Mouse (Mus musculus): ENCODE data around the gene Crhbp. TPM values are rescaled to one million over a fixed set of nuclear protein-coding genes. Genes with fewer than 3 reads are reported as not detected.

The Crhbp gene
- polyA plus RNA-seq (2015; fragmentation: Nextera tagmentation; extraction: Ambion mirVana) = 0.11 and 0.18 TPM in 2 replicates

GRCm38 (mm10) chr13:95444824-95445223 is at the start of gene Crhbp:
TSS of gene Crhbp (minus strand) at chr13:95444924.
- H3K27ac ChIP-seq (ENCODE audit: low read depth) = no peak within 1 kb of the TSS
- ATAC-seq (no peak), DNase-seq (no peak)
- peaks cover 9% of the 10 kb centered on the region; the same call in 1 of the 2 replicates for H3K4me1 ChIP-seq (ENCODE audit: insufficient read depth)
- H3K27me3 ChIP-seq (ENCODE audit: insufficient read depth, low read length) = peaks cover 34% of the 10 kb centered on the region
- peak within 1 kb of the TSS; percentile 20; the same call in 1 of the 2 replicates for H3K4me3 ChIP-seq (ENCODE audit: low read depth, low read length)
- no peaks in the 10 kb centered on the region for H3K36me3 ChIP-seq (replicated peaks; ENCODE audit: insufficient read depth, low read length)
- WGBS (ENCODE audit: insufficient replicate concordance) = 60% methylated on average over 11 of the region's 11 CpGs
- peak within 1 kb of the TSS; percentile 57 for H3K4me2 ChIP-seq (ENCODE audit: low read depth, low read length)
- TF ChIP-seq CTCF (IDR thresholded peaks at IDR 0.05; ENCODE audit: low read depth) (no peak), EP300 (IDR thresholded peaks at IDR 0.05; ENCODE audit: low read depth) (no peak)
- no peaks in the 10 kb centered on the region for H3K9me3 ChIP-seq (ENCODE audit: low read length)
- no peak within 1 kb of the TSS for H3K9ac ChIP-seq (replicated peaks)

- Histone ChIP-seq H3K4me1 (ENCODE audit: insufficient read depth) (peaks cover 9% of the 10 kb centered on the region), H3K4me2 (ENCODE audit: low read depth, low read length) (no peak overlapping the region), H3K27ac (ENCODE audit: low read depth) (no peak overlapping the region), H3K9me3 (ENCODE audit: low read length) (no peaks in the 10 kb centered on the region), H3K36me3 (replicated peaks; ENCODE audit: insufficient read depth, low read length) (no peaks in the 10 kb centered on the region), H3K9ac (replicated peaks) (no peak overlapping the region), H3K27me3 (ENCODE audit: insufficient read depth, low read length) (no peaks in the 10 kb centered on the region), H3K4me3 (ENCODE audit: low read depth, low read length) (no peak overlapping the region)
- ATAC-seq (no peak), DNase-seq (no peak)
- no peak for TF ChIP-seq CTCF (IDR thresholded peaks at IDR 0.05; ENCODE audit: low read depth)
- TF ChIP-seq EP300 (IDR thresholded peaks at IDR 0.05; ENCODE audit: low read depth) = no peak
- 67% methylated on average over 5 of the region's 5 CpGs for WGBS (ENCODE audit: insufficient replicate concordance)
Observed at GRCm38 (mm10) chr13:95493296-95493695, 48.6 kb upstream of the Crhbp start.

- WGBS (ENCODE audit: insufficient replicate concordance) = 61% methylated on average over 11 of the region's 11 CpGs
- DNase-seq (peak; percentile 45), ATAC-seq (peak; percentile 78)
Observed at GRCm38 (mm10) chr13:95491327-95491726, 46.6 kb upstream of the Crhbp start.

GRCm38 (mm10) chr13:95484664-95485063 is 39.9 kb upstream of the Crhbp start:
- no peaks in the 10 kb centered on the region for H3K9me3 ChIP-seq (ENCODE audit: low read length)
- H3K4me3 ChIP-seq (ENCODE audit: low read depth, low read length) = no peak overlapping the region
- no peaks in the 10 kb centered on the region for H3K4me1 ChIP-seq (ENCODE audit: insufficient read depth)
- no peak overlapping the region for H3K27ac ChIP-seq (ENCODE audit: low read depth)
- no peak for DNase-seq
- H3K27me3 ChIP-seq (ENCODE audit: insufficient read depth, low read length) = no peaks in the 10 kb centered on the region
- H3K9ac ChIP-seq (replicated peaks) = no peak overlapping the region
- H3K36me3 ChIP-seq (replicated peaks; ENCODE audit: insufficient read depth, low read length) = no peaks in the 10 kb centered on the region
- no peak for ATAC-seq
- TF ChIP-seq CTCF (IDR thresholded peaks at IDR 0.05; ENCODE audit: low read depth) = no peak
- TF ChIP-seq EP300 (IDR thresholded peaks at IDR 0.05; ENCODE audit: low read depth) = no peak
- H3K4me2 ChIP-seq (ENCODE audit: low read depth, low read length) = no peak overlapping the region
- WGBS (ENCODE audit: insufficient replicate concordance) = 55% methylated on average over 5 of the region's 5 CpGs

More at GRCm38 (mm10) chr13:95491327-95491726, 46.6 kb upstream of the Crhbp start:
- Histone ChIP-seq H3K9ac (replicated peaks) (no peak overlapping the region), H3K4me1 (ENCODE audit: insufficient read depth) (peaks cover 9% of the 10 kb centered on the region), H3K27me3 (ENCODE audit: insufficient read depth, low read length) (no peaks in the 10 kb centered on the region), H3K27ac (ENCODE audit: low read depth) (0 out of 2 replicates have a peak overlapping the region, but pooled peaks have one; percentile 6), H3K36me3 (replicated peaks; ENCODE audit: insufficient read depth, low read length) (no peaks in the 10 kb centered on the region), H3K4me3 (ENCODE audit: low read depth, low read length) (no peak overlapping the region), H3K9me3 (ENCODE audit: low read length) (no peaks in the 10 kb centered on the region), H3K4me2 (ENCODE audit: low read depth, low read length) (no peak overlapping the region)
- TF ChIP-seq CTCF (IDR thresholded peaks at IDR 0.05; ENCODE audit: low read depth) = no peak
- TF ChIP-seq EP300 (IDR thresholded peaks at IDR 0.05; ENCODE audit: low read depth) = 0 out of 2 replicates have a peak, but pooled peaks have one; percentile 12

GRCm38 (mm10) chr13:95481428-95481827 is 36.7 kb upstream of the Crhbp start:
- H3K9ac ChIP-seq (replicated peaks) = no peak overlapping the region
- H3K27ac ChIP-seq (ENCODE audit: low read depth) = no peak overlapping the region
- H3K4me2 ChIP-seq (ENCODE audit: low read depth, low read length) = no peak overlapping the region
- ATAC-seq (peak; percentile 33; the same call in 1 of the 2 replicates), DNase-seq (peak; percentile 85)
- H3K4me3 ChIP-seq (ENCODE audit: low read depth, low read length) = no peak overlapping the region
- H3K9me3 ChIP-seq (ENCODE audit: low read length) = no peaks in the 10 kb centered on the region
- no peaks in the 10 kb centered on the region for H3K36me3 ChIP-seq (replicated peaks; ENCODE audit: insufficient read depth, low read length)
- TF ChIP-seq EP300 (IDR thresholded peaks at IDR 0.05; ENCODE audit: low read depth) (no peak), CTCF (IDR thresholded peaks at IDR 0.05; ENCODE audit: low read depth) (peak; percentile 91)
- 7% methylated on average over 4 of the region's 4 CpGs for WGBS (ENCODE audit: insufficient replicate concordance)
- no peaks in the 10 kb centered on the region for H3K4me1 ChIP-seq (ENCODE audit: insufficient read depth)
- no peaks in the 10 kb centered on the region for H3K27me3 ChIP-seq (ENCODE audit: insufficient read depth, low read length)

GRCm38 (mm10) chr13:95478671-95479413 is 34.1 kb upstream of the Crhbp start, which contains the start of gene S100z:
TSS of gene S100z (minus strand) at chr13:95478721.
- ATAC-seq = no peak

More at GRCm38 (mm10) chr13:95478671-95479413, 34.1 kb upstream of the Crhbp start, which contains the start of gene S100z:
- Histone ChIP-seq H3K4me1 (ENCODE audit: insufficient read depth) (peaks cover 3% of the 10 kb centered on the region), H3K27ac (ENCODE audit: low read depth) (no peak within 1 kb of the TSS), H3K9me3 (ENCODE audit: low read length) (no peaks in the 10 kb centered on the region), H3K36me3 (replicated peaks; ENCODE audit: insufficient read depth, low read length) (no peaks in the 10 kb centered on the region), H3K9ac (replicated peaks) (no peak within 1 kb of the TSS), H3K4me2 (ENCODE audit: low read depth, low read length) (no peak within 1 kb of the TSS), H3K4me3 (ENCODE audit: low read depth, low read length) (no peak within 1 kb of the TSS), H3K27me3 (ENCODE audit: insufficient read depth, low read length) (no peaks in the 10 kb centered on the region)
- no peak for TF ChIP-seq CTCF (IDR thresholded peaks at IDR 0.05; ENCODE audit: low read depth)
- TF ChIP-seq EP300 (IDR thresholded peaks at IDR 0.05; ENCODE audit: low read depth) = no peak
- 85% methylated on average over 21 of the region's 21 CpGs for WGBS (ENCODE audit: insufficient replicate concordance)
- DNase-seq = no peak
